Mouse (Mus musculus): ENCODE data around the gene Npas2.

Gene Npas2

GRCm38 (mm10) chr1:39192997-39193861, at the start of gene Npas2:
Gene Npas2 (plus strand): TSS chr1:39193731.
- peak; percentile 39 to 42 for DNase-seq

GRCm38 (mm10) chr1:39156778-39157177, 36.8 kb upstream of the Npas2 start:
- no peak for DNase-seq

DNA sequence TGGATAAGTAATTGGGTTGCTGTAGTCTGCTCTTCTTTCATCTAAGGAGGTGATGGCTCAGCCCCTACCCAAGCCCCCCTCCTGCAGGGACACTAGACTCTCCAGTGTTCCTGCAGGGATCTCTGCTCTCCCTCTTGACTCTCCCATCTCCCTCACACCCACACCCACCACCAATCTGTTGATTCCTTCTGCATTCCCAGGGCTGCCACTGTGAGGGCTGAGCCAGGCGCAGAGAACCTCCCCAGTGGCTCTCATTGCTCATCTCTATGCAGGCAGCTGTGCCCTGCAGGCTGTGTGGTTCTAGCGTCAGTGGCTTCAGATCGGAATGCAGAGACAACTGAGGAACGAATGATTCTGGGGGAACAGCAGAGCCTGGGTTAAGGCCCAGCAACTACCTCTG, 33.4 kb upstream of the Npas2 start:
- no peak for DNase-seq

GRCm38 (mm10) chr1:39163077-39163476, 30.5 kb upstream of the Npas2 start:
- no peak for DNase-seq

- peak in 1 of 2 experiments; percentile 25 for DNase-seq
Measured at GRCm38 (mm10) chr1:39176690-39177089, 16.8 kb upstream of the Npas2 start.

- no peak for DNase-seq
Measured at GRCm38 (mm10) chr1:39177211-39177610, 16.3 kb upstream of the Npas2 start.

DNA sequence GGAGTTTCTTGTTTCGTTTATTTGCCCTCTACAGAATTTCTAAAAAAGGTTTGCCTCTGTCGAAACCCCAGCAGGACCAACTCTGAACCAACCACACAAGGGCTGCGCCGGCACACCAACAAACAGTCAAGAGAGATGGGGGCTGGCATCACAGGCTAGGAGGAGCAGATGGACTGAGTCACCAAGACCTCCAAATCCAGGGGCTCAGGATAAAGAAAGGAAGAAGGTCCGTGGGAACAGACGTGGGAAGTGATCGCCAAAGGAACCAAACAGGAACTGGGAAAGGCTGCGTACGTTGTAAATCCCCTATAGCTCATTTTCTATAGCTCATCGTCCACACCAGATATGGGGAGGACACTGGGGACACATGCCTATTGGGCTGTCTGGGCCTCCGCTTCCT, 13.7 kb upstream of the Npas2 start:
- no peak for DNase-seq

DNA sequence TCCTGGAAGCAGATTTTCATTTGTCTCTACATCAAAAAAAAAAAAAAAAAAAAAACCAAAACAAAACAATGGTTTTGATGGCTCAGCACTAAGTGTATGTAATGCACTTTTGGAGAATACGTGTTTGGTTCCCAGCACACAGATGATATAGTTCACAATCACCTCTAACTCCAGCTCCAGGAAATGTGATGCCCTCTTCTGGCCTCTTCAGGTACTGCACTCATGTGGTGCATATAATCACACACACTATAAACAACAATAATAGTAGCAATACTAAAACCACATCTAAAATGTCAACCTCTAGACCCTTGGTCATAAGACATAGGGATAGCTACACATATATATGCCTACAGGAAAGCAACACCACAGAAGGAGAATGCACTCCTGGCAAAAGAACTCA, 13.0 kb upstream of the Npas2 start:
- DNase-seq = no peak

GRCm38 (mm10) chr1:39181901-39182300, 11.6 kb upstream of the Npas2 start:
- no peak for DNase-seq

GRCm38 (mm10) chr1:39185833-39186232, 7.7 kb upstream of the Npas2 start:
- no peak for DNase-seq

DNA sequence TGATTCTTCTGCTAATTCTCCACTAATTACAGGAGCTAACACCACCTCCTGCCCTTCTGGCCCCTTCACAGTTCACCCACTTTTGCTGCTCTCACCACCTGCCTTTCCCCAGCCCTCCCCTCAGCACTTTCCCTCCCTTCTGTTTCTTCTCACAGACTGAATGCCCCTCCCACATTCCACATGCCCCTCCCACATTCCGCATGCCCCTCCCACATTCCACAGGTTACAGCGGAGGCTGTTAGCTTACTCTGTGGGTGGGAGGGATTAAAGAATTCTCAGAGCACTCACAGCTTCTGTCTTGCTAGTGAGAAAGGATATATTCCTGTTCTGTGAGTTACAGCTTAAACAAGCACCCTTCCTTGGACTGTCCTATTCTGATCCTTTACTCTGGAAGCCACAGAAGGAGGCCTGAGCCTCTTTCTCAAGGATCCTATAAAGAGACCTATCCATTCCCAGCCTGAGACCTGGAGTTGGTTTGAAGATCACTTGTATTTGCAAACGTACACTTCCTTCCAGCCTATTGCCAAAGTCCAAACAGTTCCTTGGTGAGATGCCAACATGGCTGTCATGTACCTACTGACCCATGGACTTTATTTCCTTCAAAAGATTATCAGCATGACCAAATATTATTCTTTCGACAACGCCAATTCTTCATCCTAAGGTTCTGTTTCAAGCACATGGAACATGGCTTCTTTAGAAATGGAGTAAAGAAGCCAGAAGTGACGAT, 6.7 kb upstream of the Npas2 start:
- peak; percentile 86 to 90 for DNase-seq

DNA sequence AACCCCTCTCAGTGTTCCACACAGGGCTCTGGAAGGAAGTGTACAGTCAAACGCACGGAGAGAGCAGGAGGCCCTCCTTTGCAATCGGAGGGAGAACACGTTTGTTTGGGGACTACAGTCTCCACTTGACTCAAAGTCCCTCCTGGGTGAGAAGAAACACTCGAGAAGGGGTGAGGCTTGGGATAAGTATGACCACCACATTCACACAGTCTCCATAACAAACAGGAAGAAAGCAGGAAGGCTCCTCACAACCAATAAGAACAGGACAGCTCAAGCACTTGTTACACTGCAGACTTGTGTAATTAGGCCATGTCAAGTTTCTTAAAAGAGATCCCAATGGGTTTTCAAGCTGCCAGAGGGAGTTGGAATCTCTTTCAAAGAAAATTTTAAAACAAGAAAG, 2.4 kb upstream of the Npas2 start:
- no peak for DNase-seq

GRCm38 (mm10) chr1:39192460-39192996, 1.0 kb upstream of the Npas2 start:
- peak; percentile 77 to 86 for DNase-seq

- peak; percentile 54 to 73 for DNase-seq
Measured at GRCm38 (mm10) chr1:39193862-39194675, 538 bp downstream of the Npas2 start.

DNA sequence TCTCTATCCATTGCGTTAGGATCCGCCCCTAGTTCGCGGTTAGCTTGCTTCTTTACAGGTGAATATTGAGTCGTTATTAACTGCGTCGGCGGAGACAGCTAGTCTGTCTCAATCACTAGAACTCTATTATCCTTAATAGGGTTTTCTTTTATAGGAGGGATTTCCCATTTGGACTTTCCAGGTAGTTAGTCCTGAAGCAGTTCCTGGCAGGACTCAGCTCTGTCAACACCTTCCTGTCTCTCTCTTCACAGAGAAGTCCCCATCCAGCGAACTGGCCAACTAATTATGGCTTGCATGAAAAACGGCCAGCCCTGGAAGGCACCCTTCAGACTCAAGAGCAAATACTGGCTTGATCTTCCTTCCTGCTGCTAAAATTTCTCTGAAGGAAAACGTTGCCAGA, 1.4 kb downstream of the Npas2 start:
- DNase-seq = no peak

GRCm38 (mm10) chr1:39196126-39196525, 2.6 kb downstream of the Npas2 start:
- peak in 1 of 2 experiments; percentile 8 for DNase-seq

- DNase-seq = peak in 1 of 2 experiments; percentile 40
Measured at GRCm38 (mm10) chr1:39196676-39197375, 3.3 kb downstream of the Npas2 start.

DNA sequence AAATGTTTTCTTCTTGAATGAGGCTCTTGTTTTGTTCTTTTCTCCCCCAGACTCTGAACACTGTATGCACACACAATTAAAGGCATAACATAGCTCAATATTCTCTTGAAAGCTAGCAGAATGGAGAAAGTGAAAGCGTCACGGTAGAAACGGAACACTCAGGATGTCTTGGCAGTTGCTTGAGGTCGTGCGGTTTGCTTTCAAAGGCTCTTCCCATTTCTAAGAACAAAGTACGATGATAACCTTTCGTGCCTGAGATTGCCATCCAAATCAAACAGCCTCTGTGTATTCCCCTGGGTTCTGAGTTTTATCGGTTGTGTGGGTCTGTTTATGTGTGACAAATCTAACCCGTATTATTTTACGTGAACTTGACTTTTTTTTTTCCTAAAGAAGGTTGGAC, 11.5 kb downstream of the Npas2 start:
- no peak for DNase-seq

GRCm38 (mm10) chr1:39205697-39206096, 12.2 kb downstream of the Npas2 start:
- DNase-seq = no peak

GRCm38 (mm10) chr1:39206942-39207341, 13.4 kb downstream of the Npas2 start:
- peak in 1 of 2 experiments; percentile 29 for DNase-seq

GRCm38 (mm10) chr1:39210928-39211327, 17.4 kb downstream of the Npas2 start:
- peak; percentile 41 to 45 for DNase-seq

GRCm38 (mm10) chr1:39212982-39213381, 19.5 kb downstream of the Npas2 start:
- no peak for DNase-seq
